Mouse (Mus musculus): ENCODE measurements at regions not wholly inside any gene's neighbourhood (a gene's known extent, or its start where the extent isn't known, plus 50 kb on each side); places are given as distances from the start of the nearest gene placed in this dataset.

DNA sequence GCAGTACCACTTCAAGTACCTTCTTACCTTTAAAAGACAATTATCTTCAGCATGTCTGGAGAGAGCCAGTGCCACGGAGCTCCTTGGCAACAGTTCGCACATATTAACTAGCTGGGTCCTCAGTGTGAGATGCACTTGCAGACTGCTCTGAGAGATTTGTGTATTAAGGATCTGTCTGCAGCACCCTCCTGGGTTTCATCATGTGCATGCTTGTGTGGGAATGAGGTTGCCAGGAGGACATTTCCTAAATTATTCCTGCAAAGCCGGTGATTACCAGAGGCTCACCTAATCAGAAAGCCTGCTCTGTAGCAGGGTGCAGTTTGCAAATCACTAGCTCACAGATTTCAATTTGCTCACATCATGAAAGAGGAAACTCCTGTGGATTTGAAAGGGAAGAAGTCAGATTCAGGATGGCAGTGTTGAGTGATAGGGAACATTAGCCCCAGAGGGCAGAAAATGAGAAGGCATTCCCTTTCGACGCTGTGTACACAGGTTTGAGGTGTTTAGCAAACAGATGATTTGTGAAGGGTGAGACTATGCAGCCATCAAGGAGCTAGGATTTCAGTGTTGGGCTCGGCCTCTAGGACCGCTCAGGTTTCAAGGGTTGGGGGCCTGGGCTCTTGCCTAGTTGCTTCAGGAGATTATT, 257.3 kb upstream of the Arglu1 start:
- no peak for ATAC-seq (ENCODE audit: extremely low read depth, insufficient number of reproducible peaks, low FRiP score, poor library complexity, severe bottlenecking)

DNA sequence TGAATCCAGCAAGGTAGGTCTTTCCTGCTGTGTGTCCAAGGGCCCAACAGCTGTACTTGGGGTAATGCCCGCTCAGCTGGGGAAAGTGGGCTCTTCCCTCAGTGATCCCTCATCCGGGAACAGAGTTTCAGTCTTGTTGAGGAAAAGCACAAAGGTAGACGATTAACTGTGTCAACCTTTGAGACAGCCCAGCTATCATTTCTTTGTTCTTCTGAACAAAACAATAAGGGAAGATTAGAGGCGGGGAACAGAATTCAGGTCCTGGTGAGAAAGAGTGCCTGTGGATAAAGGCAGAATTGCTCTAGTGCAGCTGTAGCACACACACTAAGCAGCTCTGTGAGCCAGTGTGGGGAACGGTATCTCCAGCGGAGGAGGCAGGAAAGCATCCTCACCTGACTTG, 252.7 kb upstream of the Arglu1 start:
- ATAC-seq (ENCODE audit: extremely low read depth, insufficient number of reproducible peaks, low FRiP score, poor library complexity, severe bottlenecking), result no peak

DNA sequence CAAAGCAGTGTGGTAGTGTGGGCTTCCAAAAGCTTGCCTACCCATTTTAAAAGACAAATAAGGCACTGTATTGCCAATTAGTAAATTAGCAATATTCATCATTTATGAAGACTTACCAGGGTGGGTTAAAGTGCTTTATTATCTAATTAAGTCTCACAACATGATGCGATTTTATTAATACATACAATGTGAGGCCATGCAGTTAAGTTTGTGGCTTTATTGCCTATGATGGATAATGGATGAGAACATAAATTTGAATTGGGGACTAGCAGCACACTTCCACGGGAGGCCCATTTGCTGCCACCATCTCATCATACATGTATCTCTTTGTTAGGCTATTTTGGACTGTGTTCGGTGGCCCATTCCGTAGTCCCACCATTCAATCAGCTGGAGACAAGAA, 250.6 kb upstream of the Arglu1 start:
- ATAC-seq (ENCODE audit: extremely low read depth, insufficient number of reproducible peaks, low FRiP score, poor library complexity, severe bottlenecking), result no peak

DNA sequence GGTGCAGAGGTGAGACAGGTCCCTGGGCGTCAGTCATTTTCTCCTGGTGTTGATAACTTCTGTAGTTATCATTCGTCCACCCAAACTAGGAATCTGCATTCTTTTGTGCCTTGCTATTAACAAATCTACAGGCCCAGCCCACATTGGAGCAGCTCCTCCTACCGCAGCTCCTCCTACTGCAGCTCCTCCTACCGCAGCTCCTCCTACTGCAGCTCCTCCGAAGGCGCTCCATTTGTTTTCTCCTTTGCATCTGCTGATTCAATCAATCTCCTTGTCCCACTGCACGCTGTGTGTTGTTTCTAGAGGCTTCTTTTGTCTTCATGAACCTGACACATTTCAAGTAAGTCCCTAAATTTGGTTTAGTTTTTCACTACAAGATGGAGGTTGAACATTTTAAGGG, 248.2 kb upstream of the Arglu1 start:
- ATAC-seq (ENCODE audit: extremely low read depth, insufficient number of reproducible peaks, low FRiP score, poor library complexity, severe bottlenecking), result no peak

DNA sequence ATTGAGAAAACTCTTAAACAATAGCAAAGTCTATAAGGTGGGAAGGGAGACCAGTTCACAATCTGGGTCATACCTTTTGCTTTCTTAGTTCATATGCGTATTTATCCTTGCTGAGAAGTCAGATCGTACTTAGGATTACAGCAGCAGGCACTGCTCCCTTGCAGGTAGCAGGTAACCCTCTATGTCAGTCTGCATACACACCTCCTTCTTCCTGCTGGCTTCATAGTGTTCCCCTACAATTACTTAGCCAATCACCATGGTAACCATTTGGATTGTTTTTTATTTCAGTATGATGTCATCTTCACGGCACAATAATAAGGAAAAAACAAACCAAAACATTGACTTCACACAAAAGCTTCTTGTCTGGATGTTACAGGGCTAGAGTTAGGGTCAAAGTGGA, 242.1 kb upstream of the Arglu1 start:
- ATAC-seq (ENCODE audit: extremely low read depth, insufficient number of reproducible peaks, low FRiP score, poor library complexity, severe bottlenecking), result no peak

DNA sequence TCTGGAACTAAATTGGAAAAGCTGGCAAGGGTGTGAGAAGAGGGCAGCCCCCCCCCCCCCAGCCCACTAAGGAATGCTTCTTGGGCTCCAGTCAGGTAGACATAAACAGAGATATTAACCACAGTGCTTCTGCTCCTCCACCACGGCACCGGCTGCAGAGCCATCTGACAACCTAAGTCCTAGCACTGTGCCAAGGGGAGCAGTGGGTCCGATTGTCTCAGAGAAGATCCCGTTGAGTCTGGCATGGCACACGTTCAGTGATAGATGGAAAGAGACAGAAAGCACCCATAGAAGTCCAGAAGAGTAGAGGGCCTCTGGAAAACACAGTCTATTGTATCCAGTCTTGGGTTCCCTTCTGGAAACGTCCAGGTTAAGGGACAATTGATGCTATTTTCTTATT, 241.4 kb upstream of the Arglu1 start:
- no peak for ATAC-seq (ENCODE audit: extremely low read depth, insufficient number of reproducible peaks, low FRiP score, poor library complexity, severe bottlenecking)

DNA sequence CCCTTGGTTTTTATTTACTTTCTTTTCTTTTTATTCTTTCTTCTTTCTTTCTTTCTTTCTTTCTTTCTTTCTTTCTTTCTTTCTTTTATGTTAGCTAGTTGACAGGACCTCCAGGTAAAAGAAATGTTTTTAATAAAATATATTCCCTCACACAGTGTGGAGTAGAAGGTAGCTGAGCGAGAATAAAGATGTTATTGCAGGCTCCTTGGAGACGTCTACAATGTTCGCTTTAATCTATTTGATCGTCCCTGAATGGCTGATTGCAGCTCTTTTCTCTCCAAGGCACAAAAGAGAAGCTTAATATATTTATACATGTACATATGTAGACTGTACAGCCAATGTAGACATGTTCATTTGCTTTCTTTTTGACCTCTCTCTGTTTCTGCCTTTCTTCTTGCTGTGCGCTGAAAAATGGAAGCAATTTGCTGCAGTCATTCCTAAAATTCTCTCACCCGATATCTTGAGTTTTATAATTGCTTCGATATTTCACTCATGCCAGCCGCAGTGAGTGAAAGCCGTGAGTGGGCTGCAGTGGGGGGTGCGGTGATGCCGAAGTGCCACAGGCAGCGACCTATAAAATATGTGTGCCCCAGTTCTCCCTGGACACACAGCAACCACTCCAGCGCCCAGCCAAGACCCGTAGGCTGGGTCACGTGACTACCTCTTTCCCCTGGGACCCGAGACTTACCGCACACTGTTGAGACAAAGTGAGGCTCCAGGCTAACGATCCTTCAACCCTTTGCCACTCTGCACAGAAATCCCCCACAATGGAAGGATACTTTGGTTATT, 237.9 kb upstream of the Arglu1 start:
- ATAC-seq (ENCODE audit: extremely low read depth, insufficient number of reproducible peaks, low FRiP score, poor library complexity, severe bottlenecking), result no peak

DNA sequence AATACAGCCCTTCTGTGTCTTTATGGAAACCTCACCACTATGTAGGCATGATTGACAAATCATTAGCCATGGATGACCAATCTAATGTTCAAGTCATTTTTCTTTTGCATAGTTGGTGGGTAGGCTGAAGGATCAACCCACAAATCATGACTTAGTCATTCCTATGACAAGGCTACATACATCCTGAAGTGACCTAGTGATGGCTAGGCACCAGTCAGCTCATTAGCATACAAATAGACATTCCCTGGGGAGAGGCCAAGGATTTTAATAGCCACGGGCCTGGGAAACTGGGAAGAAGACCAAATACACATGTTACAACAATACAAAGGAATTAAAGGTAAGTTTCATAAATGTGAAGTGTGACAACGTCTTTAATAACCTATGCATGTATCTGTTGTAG, 231.1 kb upstream of the Arglu1 start:
- ATAC-seq (ENCODE audit: extremely low read depth, insufficient number of reproducible peaks, low FRiP score, poor library complexity, severe bottlenecking), result no peak

- ATAC-seq (ENCODE audit: extremely low read depth, insufficient number of reproducible peaks, low FRiP score, poor library complexity, severe bottlenecking), result no peak
Observed at GRCm38 (mm10) chr8:8919582-8920503, 229.5 kb upstream of the Arglu1 start.

- ATAC-seq (ENCODE audit: extremely low read depth, insufficient number of reproducible peaks, low FRiP score, poor library complexity, severe bottlenecking), result no peak
Observed at GRCm38 (mm10) chr8:8919040-8919439, 228.7 kb upstream of the Arglu1 start.

DNA sequence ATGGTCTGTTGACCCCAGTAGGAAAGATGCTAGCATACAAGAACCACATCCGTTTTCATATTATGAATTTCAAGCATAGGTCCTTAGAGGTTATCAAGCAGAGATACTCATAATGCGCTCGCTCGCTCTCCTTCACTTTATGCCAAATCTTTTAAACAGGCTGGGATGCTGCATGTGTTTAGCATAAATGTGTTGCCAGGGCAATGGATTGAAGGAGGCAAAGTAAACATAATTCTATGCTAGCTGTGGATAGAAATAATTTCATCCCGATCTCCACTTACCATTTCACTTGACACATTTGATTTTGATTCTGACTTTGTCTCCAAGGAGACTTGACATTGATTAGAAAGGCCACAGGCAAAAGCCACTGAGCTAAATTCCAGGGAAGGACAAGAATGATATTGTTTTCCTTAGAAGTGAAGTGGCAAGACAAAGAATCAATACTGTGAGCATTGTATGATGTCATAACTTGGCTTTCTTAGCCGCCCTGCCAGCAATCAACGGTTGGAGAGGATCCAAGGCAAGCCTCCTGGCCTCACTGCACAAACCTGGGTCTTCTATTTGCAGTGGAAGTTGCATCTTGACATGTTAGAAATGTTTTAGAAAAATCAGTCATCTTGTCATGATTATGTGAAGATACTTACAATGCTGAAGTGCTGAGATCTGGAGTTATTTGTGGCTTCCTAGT, 217.3 kb upstream of the Arglu1 start:
- no peak for ATAC-seq (ENCODE audit: extremely low read depth, insufficient number of reproducible peaks, low FRiP score, poor library complexity, severe bottlenecking)

DNA sequence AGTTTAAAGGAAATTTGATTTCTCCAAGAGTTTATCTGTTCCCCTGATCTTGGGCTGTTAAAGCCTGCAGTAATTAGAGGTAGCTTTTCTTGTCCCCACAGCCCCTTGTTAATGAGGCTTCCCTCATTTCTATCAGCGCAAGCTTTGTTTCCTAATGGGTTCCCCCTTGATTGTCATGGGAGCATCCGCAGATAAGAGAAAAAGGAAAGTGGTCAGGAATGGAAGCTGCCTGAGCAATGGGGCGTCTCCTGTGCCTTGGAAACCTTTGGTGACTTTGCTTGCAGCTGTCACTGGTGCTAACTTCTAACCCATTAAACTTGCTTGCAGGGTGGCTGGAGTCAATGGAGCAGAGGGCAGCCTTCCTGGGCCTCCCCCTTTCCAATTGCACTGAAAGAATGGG, 202.7 kb upstream of the Arglu1 start:
- no peak for ATAC-seq (ENCODE audit: extremely low read depth, insufficient number of reproducible peaks, low FRiP score, poor library complexity, severe bottlenecking)

- ATAC-seq (ENCODE audit: extremely low read depth, insufficient number of reproducible peaks, low FRiP score, poor library complexity, severe bottlenecking), result no peak
Observed at GRCm38 (mm10) chr8:8877286-8877685, 187.0 kb upstream of the Arglu1 start.

DNA sequence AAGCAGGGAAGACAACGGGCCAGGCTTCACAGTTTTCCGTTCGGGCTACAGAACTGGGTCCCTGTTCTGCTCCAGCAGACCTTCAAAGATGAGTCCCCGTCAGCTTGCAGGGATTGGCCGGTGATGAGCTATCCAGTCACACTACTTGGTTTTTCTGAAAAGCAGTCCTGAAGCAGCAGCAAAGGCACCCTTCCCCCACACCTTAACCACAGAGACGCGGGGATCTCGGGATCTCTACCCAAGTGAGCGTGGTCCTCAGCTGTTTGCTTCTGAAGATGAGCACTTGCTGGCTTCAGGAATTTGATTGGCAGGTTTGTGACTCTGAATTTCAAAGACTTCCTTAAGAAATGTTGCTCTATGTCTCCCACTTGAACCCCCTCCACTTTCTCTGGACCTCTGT, 186.6 kb upstream of the Arglu1 start:
- no peak for ATAC-seq (ENCODE audit: extremely low read depth, insufficient number of reproducible peaks, low FRiP score, poor library complexity, severe bottlenecking)

GRCm38 (mm10) chr8:8876469-8876868, 186.1 kb upstream of the Arglu1 start:
- ATAC-seq (ENCODE audit: extremely low read depth, insufficient number of reproducible peaks, low FRiP score, poor library complexity, severe bottlenecking), result no peak

DNA sequence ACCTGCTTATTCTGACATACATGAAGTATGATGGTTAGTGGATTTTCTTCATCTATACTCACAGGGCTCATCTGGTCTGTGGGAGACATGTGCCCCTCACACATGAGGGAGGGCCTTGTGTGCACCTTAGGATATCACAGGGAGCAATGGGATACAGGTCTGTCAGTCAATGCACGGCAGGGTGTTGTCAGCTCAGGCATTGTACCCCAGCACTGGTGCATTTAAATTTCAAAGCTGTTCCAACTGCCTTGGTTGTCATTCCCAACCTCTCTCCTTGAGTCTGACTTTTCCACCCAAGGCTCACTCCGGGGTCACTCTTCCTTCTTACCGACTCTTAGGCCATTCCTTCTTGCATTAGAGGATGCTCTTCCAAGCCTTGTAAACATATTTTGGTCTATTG, 181.6 kb upstream of the Arglu1 start:
- ATAC-seq (ENCODE audit: extremely low read depth, insufficient number of reproducible peaks, low FRiP score, poor library complexity, severe bottlenecking), result no peak

GRCm38 (mm10) chr8:8871039-8871438, 180.7 kb upstream of the Arglu1 start:
- ATAC-seq (ENCODE audit: extremely low read depth, insufficient number of reproducible peaks, low FRiP score, poor library complexity, severe bottlenecking), result no peak

DNA sequence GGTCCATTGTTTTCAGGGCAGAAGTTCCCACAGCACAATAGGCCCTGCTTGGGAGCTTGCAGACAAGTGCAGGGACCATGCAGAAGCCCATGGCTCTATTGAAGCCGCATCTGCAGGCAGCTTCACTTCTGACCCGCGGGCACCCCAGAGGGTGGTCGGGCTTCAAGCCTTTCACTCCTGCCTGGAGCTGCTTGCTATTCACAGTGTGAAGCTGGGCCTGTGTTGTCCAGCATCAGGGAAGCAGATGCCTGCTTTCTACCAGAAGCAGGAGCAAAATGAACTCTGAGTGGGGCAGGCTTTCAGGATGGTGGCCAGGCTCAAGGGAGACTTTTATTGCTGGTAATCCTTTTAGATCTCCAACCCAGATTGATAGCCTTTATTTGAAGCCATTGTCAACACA, 180.2 kb upstream of the Arglu1 start:
- ATAC-seq (ENCODE audit: extremely low read depth, insufficient number of reproducible peaks, low FRiP score, poor library complexity, severe bottlenecking), result no peak

- ATAC-seq (ENCODE audit: extremely low read depth, insufficient number of reproducible peaks, low FRiP score, poor library complexity, severe bottlenecking), result no peak
Observed at GRCm38 (mm10) chr8:8869338-8869737, 179.0 kb upstream of the Arglu1 start.

Measured in neutrophil, adult 5-6 weeks (primary cell).